Mouse (Mus musculus): Measurements from ENCODE around the gene Fam189a1.

Fam189a1 gene

GRCm38 (mm10) chr7:65104207-65105096 lies 51.9 kb downstream of the Fam189a1 start:
- in situ Hi-C loops (cut with MseI, MboI): no loop called here

- in situ Hi-C loops (cut with MseI, MboI): no loop called here
Observed at GRCm38 (mm10) chr7:65101661-65102060, 54.7 kb downstream of the Fam189a1 start.

- in situ Hi-C loops (cut with MseI, MboI): no loop called here
Observed at GRCm38 (mm10) chr7:65097708-65098107, 58.7 kb downstream of the Fam189a1 start.

GRCm38 (mm10) chr7:65095631-65096107 lies 60.7 kb downstream of the Fam189a1 start:
- in situ Hi-C loops (cut with MseI, MboI): no loop called here

- in situ Hi-C loops (cut with MseI, MboI): no loop called here
Observed at GRCm38 (mm10) chr7:65093314-65093713, 63.1 kb downstream of the Fam189a1 start.

GRCm38 (mm10) chr7:65091486-65091885 lies 64.9 kb downstream of the Fam189a1 start:
- in situ Hi-C loops (cut with MseI, MboI): no loop called here

- in situ Hi-C loops (cut with MseI, MboI): no loop called here
Observed at GRCm38 (mm10) chr7:65085972-65086371, 70.4 kb downstream of the Fam189a1 start.

- in situ Hi-C loops (cut with MseI, MboI): no loop called here
Observed at GRCm38 (mm10) chr7:65082778-65083091, 73.6 kb downstream of the Fam189a1 start.

- in situ Hi-C loops (cut with MseI, MboI): no loop called here
Observed at GRCm38 (mm10) chr7:65081979-65082777, 74.2 kb downstream of the Fam189a1 start.

GRCm38 (mm10) chr7:65076134-65076533 lies 80.2 kb downstream of the Fam189a1 start:
- in situ Hi-C loops (cut with MseI, MboI): no loop called here

- in situ Hi-C loops (cut with MseI, MboI): no loop called here
Observed at GRCm38 (mm10) chr7:65074194-65074593, 82.2 kb downstream of the Fam189a1 start.

GRCm38 (mm10) chr7:65073555-65073954 lies 82.8 kb downstream of the Fam189a1 start:
- in situ Hi-C loops (cut with MseI, MboI): no loop called here

- in situ Hi-C loops (cut with MseI, MboI): loop anchor here in 1 of 2 experiments (10.0 kb wide), 1 partner anchor 111 kb away; no protein-coding TSS in a partner anchor
Observed at GRCm38 (mm10) chr7:65066211-65066610, 90.2 kb downstream of the Fam189a1 start.

GRCm38 (mm10) chr7:65065457-65065856 lies 90.9 kb downstream of the Fam189a1 start:
- in situ Hi-C loops (cut with MseI, MboI): loop anchor here in 1 of 2 experiments (10.0 kb wide), 1 partner anchor 111 kb away; no protein-coding TSS in a partner anchor

- in situ Hi-C loops (cut with MseI, MboI): loop anchor here in 1 of 2 experiments (10.0 kb wide), 1 partner anchor 110 kb away; no protein-coding TSS in a partner anchor
Observed at GRCm38 (mm10) chr7:65064638-65065037, 91.7 kb downstream of the Fam189a1 start.

- in situ Hi-C loops (cut with MseI, MboI): loop anchor here in 1 of 2 experiments (10.0 kb wide), 1 partner anchor 109 kb away; no protein-coding TSS in a partner anchor
Observed at GRCm38 (mm10) chr7:65064096-65064495, 92.3 kb downstream of the Fam189a1 start.

- in situ Hi-C loops (cut with MseI, MboI): loop anchor here in 1 of 2 experiments (10.0 kb wide), 1 partner anchor 105 kb away; no protein-coding TSS in a partner anchor
Observed at GRCm38 (mm10) chr7:65060163-65060799, 96.1 kb downstream of the Fam189a1 start.

- in situ Hi-C loops (cut with MseI, MboI): no loop called here
Observed at GRCm38 (mm10) chr7:65056864-65057263, 99.5 kb downstream of the Fam189a1 start.

- in situ Hi-C loops (cut with MseI, MboI): no loop called here
Observed at GRCm38 (mm10) chr7:65051986-65052385, 104.4 kb downstream of the Fam189a1 start.

GRCm38 (mm10) chr7:65049236-65049954 lies 107.0 kb downstream of the Fam189a1 start:
- in situ Hi-C loops (cut with MseI, MboI): no loop called here

GRCm38 (mm10) chr7:65047700-65048099 lies 108.7 kb downstream of the Fam189a1 start:
- in situ Hi-C loops (cut with MseI, MboI): no loop called here
